Mouse (Mus musculus) lung, postnatal 10 days (tissue): ENCODE results near the gene Nek11.

Source experiments
- DNase-seq: peaks from one replicate; pipeline ENCODE4 v3.0.0; 2021

The Nek11 gene

GRCm38 (mm10) chr9:105395218-105395627, at the start of gene Nek11, which contains the start of gene Aste1:
Gene Nek11 (minus strand): TSS chr9:105395524.
Gene Aste1 (plus strand): TSS chr9:105395392.
- peak; percentile 97 for DNase-seq

GRCm38 (mm10) chr9:105408549-105408948, 13.2 kb upstream of the Nek11 start:
- DNase-seq = no peak

- DNase-seq = no peak
Observed at GRCm38 (mm10) chr9:105394720-105395119, 604 bp downstream of the Nek11 start.

GRCm38 (mm10) chr9:105390616-105391015, 4.7 kb downstream of the Nek11 start:
- DNase-seq = no peak

- DNase-seq = peak; percentile 80
Observed at GRCm38 (mm10) chr9:105389289-105389688, 6.0 kb downstream of the Nek11 start.

GRCm38 (mm10) chr9:105387403-105387802, 7.9 kb downstream of the Nek11 start:
- DNase-seq = no peak

- no peak for DNase-seq
Observed at GRCm38 (mm10) chr9:105379533-105380145, 15.7 kb downstream of the Nek11 start.

GRCm38 (mm10) chr9:105377622-105378021, 17.7 kb downstream of the Nek11 start:
- no peak for DNase-seq

- DNase-seq = no peak
Observed at GRCm38 (mm10) chr9:105376954-105377530, 18.3 kb downstream of the Nek11 start.

- DNase-seq = no peak
Observed at GRCm38 (mm10) chr9:105376411-105376810, 18.9 kb downstream of the Nek11 start.

- DNase-seq = no peak
Observed at GRCm38 (mm10) chr9:105374361-105374760, 21.0 kb downstream of the Nek11 start.

GRCm38 (mm10) chr9:105368605-105369004, 26.7 kb downstream of the Nek11 start:
- DNase-seq = no peak

- DNase-seq = no peak
Observed at GRCm38 (mm10) chr9:105366199-105366598, 29.1 kb downstream of the Nek11 start.

GRCm38 (mm10) chr9:105363520-105364231, 31.6 kb downstream of the Nek11 start:
- no peak for DNase-seq

GRCm38 (mm10) chr9:105362181-105362580, 33.1 kb downstream of the Nek11 start:
- DNase-seq = no peak

GRCm38 (mm10) chr9:105349034-105349433, 46.3 kb downstream of the Nek11 start:
- DNase-seq = no peak

GRCm38 (mm10) chr9:105348242-105349031, 46.9 kb downstream of the Nek11 start:
- DNase-seq = no peak

- no peak for DNase-seq
Observed at GRCm38 (mm10) chr9:105342994-105343656, 52.2 kb downstream of the Nek11 start.

- no peak for DNase-seq
Observed at GRCm38 (mm10) chr9:105342565-105342964, 52.8 kb downstream of the Nek11 start.

- no peak for DNase-seq
Observed at GRCm38 (mm10) chr9:105332436-105333016, 62.8 kb downstream of the Nek11 start.

- DNase-seq = no peak
Observed at GRCm38 (mm10) chr9:105321856-105322255, 73.5 kb downstream of the Nek11 start.

GRCm38 (mm10) chr9:105313250-105313649, 82.1 kb downstream of the Nek11 start:
- no peak for DNase-seq
